ENCODE assay signal across 8 mouse cellular contexts in genomic region chr16:8513236-8513906, GRCm38 (mm10). TPM values are rescaled to one million over a fixed set of nuclear protein-coding genes. Genes with fewer than 3 reads are reported as not detected.
A peak's percentile ranks its signal among the peaks of the same experiment; 100 is the strongest.
DNase-seq lines count a peak whose midpoint lies in the region; ATAC-seq lines count a peak whose summit lies in the region.

TSS of gene Abat (plus strand) at chr16:8513429.

- no peaks in the 10 kb centered on the region for H3K36me3 ChIP-seq in hindbrain, embryonic 16.5 days (ENCODE audit: control insufficient read depth, insufficient read depth, low read length)

- peaks cover 24% of the 10 kb centered on the region for H3K4me1 ChIP-seq in hindbrain, embryonic 16.5 days (ENCODE audit: control insufficient read depth, insufficient read depth, low read depth, low read length)

- H3K9me3 ChIP-seq in hindbrain, embryonic 16.5 days (ENCODE audit: control insufficient read depth, low read length), result no peaks in the 10 kb centered on the region

- H3K27me3 ChIP-seq in hindbrain, embryonic 16.5 days (replicated peaks; ENCODE audit: control insufficient read depth, insufficient read depth, low read length), result no peaks in the 10 kb centered on the region

- peak within 1 kb of the TSS; percentile 79 for H3K27ac ChIP-seq in hindbrain, embryonic 16.5 days (ENCODE audit: low read depth, low read length)

- peak; percentile 94 for DNase-seq in ZHBTc4 (ENCODE audit: low read depth, low spot score)
- peak; percentile 86 to 96 for DNase-seq in cerebellum, postnatal 4 days (ENCODE audit: low spot score in 2 of 2)
- DNase-seq in gastrocnemius, adult 8-10 months (ENCODE audit: low spot score in 2 of 2), result peak; percentile 86 to 87
- DNase-seq in layer of hippocampus, postnatal 36 days, result peak; percentile 95 to 96
- peak; percentile 89 for DNase-seq in lung, postnatal 14 days
- peak; percentile 98 for DNase-seq in retina, postnatal 1 day
- DNase-seq in urinary bladder, adult 2 months (ENCODE audit: low spot score), result peak; percentile 70

- peak within 1 kb of the TSS; percentile 76 for H3K4me3 ChIP-seq in hindbrain, embryonic 16.5 days (ENCODE audit: low read length)

- peak within 1 kb of the TSS; percentile 85 for H3K4me2 ChIP-seq in hindbrain, embryonic 16.5 days (ENCODE audit: low read length)

- ATAC-seq in hindbrain, embryonic 16.5 days, result peak; percentile 99

- under 1% methylated on average over 46 of the region's 46 CpGs for WGBS in hindbrain, embryonic 16.5 days

- peak within 1 kb of the TSS; percentile 74 for H3K9ac ChIP-seq in hindbrain, embryonic 16.5 days (ENCODE audit: low read depth, low read length)

RNA-seq across cellular contexts. Expression of gene Abat, which starts in this region (rescaled TPM):
- 1 to 10 TPM in 3 of 4 experiments, under 1 TPM in 1; 0.94 to 1.8 (median 1.5) TPM for total RNA-seq in gastrocnemius, adult 8-10 months (2022)
- polyA plus RNA-seq in hindbrain, embryonic 16.5 days (2015; fragmentation: Nextera tagmentation; extraction: Ambion mirVana), result 95.2 and 106 TPM in 2 replicates
- total RNA-seq in layer of hippocampus, postnatal 36 days (2021), result 100 to 1,000 TPM; 134 to 141 TPM
- 11.7 and 16.7 TPM in 2 replicates for polyA plus RNA-seq in urinary bladder, adult 2 months (2012; rRNA removed)

Comparison
In these comparisons a context has a peak if more than half of its experiments do, and no peak if none do; other contexts are left out.
1. Peak in every context shown above with its lines: DNase-seq, ATAC-seq, H3K4me3 ChIP-seq and H3K27ac ChIP-seq.
2. RNA of gene Abat (total RNA-seq): 134 to 141 TPM in layer of hippocampus, postnatal 36 days; 0.94 to 1.8 TPM in gastrocnemius, adult 8-10 months; every median in the first group is over 10 times any median in the second.